Mouse (Mus musculus): ENCODE results near the gene Vmn1r231.

The Vmn1r231 gene

GRCm38 (mm10) chr17:20904991-20905390 is at the start of gene Vmn1r231:
Vmn1r231 (minus strand) TSS chr17:20905091.
- no peak for DNase-seq (ENCODE audit: low read depth, low spot score)

GRCm38 (mm10) chr17:20946636-20947035 is 41.7 kb upstream of the Vmn1r231 start:
- no peak for DNase-seq (ENCODE audit: low read depth, low spot score)

- DNase-seq (ENCODE audit: low read depth, low spot score): no peak
Measured at GRCm38 (mm10) chr17:20946026-20946565, 41.2 kb upstream of the Vmn1r231 start.

- peak; percentile 99 for DNase-seq (ENCODE audit: low read depth, low spot score)
Measured at GRCm38 (mm10) chr17:20944985-20945891, 40.3 kb upstream of the Vmn1r231 start, which contains the start of gene Ppp2r1a. Ppp2r1a (plus strand) TSS chr17:20945311.

GRCm38 (mm10) chr17:20944226-20944625 is 39.3 kb upstream of the Vmn1r231 start:
- DNase-seq (ENCODE audit: low read depth, low spot score): no peak

- no peak for DNase-seq (ENCODE audit: low read depth, low spot score)
Measured at GRCm38 (mm10) chr17:20919614-20920013, 14.7 kb upstream of the Vmn1r231 start, which contains the start of gene Vmn1r232. Vmn1r232 (minus strand) TSS chr17:20919714.

- no peak for DNase-seq (ENCODE audit: low read depth, low spot score)
Measured at GRCm38 (mm10) chr17:20840144-20840543, 64.7 kb downstream of the Vmn1r231 start, which contains the start of gene Vmn1r230. Vmn1r230 (plus strand) TSS chr17:20840444.
